Mouse (Mus musculus): ENCODE measurements at regions not wholly inside any gene's neighbourhood (a gene's known extent, or its start where the extent isn't known, plus 50 kb on each side); places are given as distances from the start of the nearest gene placed in this dataset.

DNA sequence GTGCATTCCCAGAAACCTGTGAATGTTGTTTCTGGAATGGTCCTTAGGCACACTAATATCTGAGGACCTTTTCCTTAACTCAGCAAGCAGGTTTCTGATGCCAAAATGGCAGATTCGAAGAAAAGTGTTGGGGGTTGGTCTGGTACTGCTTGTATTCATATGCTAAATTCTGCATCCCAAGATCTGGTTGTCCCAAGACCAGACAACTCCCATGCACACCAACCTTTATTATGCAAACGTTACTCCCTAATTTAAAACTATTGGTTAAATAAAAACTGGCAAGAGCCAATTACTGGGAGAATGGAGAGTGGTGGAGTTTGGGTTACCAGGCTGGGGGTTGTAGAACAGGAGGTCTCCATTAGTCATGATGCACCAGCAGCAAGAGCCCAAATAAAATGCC is 129.0 kb upstream of the Tspan2 start:
- TF ChIP-seq CTCF (conservative IDR thresholded peaks at IDR 0.05; ENCODE audit: low read length): no peak
- TF ChIP-seq NANOG (IDR thresholded peaks at IDR 0.05; ENCODE audit: borderline replicate concordance, low read length): no peak
- peak; percentile 67; the same call in 1 of the 2 replicates for TF ChIP-seq POU5F1 (IDR thresholded peaks at IDR 0.05; ENCODE audit: borderline replicate concordance, low read length)
